ENCODE assay signal across 11 mouse cellular contexts in the genomic region with DNA sequence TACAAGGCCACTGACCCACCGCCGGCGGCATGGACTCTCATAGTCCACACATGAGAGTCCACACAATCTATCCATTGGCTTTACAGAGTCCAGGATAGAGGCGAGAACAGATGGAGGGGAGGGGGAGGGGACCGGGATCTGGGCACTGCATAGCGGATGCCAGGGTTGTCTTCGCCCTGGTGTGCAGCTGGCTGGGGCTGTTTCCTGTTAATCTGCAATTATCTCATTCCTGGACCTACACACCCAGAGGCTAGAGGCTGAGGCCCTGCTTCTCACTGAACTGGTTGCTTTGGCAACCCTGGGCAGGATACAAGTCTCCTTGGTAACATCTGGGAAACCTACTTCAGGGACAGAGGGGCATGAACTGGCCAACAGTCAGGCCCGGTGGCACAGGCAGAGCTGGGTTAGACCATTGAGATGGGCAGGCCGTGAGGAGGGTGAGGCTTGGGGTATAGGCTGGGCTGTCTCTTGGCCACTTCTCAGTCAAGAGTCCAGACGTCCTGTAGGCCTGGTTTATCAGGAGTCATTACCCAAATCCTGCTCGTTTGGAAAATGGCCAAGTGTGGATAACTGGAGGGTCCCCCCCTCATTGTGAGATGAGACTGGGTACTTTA. TPM values are rescaled to one million over a fixed set of nuclear protein-coding genes. Genes with fewer than 3 reads are reported as not detected.
DNase-seq lines count a peak whose midpoint lies in the region; ATAC-seq lines count a peak whose summit lies in the region.
"Had no signal": no experiment of that assay in that cellular context is flagged by ENCODE, and none has a peak within 500 bp of the region (broad histone marks: within the 10 kb centered on the region; RNA-seq: fewer than 3 reads in every experiment).

No protein-coding gene starts in this region.

- H3K27me3 ChIP-seq in heart, embryonic 12.5 days (replicated peaks), result 0 out of 2 replicates have a peak, but pooled peaks cover 6% of the 10 kb centered on the region
- H3K27me3 ChIP-seq in embryonic facial prominence, embryonic 14.5 days (replicated peaks; ENCODE audit: control insufficient read depth, insufficient read depth, low read length), result no peaks in the 10 kb centered on the region
- no peaks in the 10 kb centered on the region for H3K27me3 ChIP-seq in midbrain, embryonic 11.5 days (ENCODE audit: control insufficient read depth, insufficient read depth, low read length)

- H3K27ac ChIP-seq in heart, embryonic 12.5 days (ENCODE audit: poor library complexity, severe bottlenecking), result no peak overlapping the region
- no peak overlapping the region for H3K27ac ChIP-seq in embryonic facial prominence, embryonic 14.5 days (replicated peaks; ENCODE audit: low read depth, low read length)
- no peak overlapping the region for H3K27ac ChIP-seq in midbrain, embryonic 11.5 days (ENCODE audit: low read depth, low read length)

- H3K36me3 ChIP-seq in heart, embryonic 12.5 days, result no peaks in the 10 kb centered on the region
- no peaks in the 10 kb centered on the region for H3K36me3 ChIP-seq in embryonic facial prominence, embryonic 14.5 days (ENCODE audit: control insufficient read depth, insufficient read depth, low read length)
- H3K36me3 ChIP-seq in midbrain, embryonic 11.5 days (ENCODE audit: control insufficient read depth, insufficient read depth, low read length), result no peaks in the 10 kb centered on the region

- no peak overlapping the region for H3K4me3 ChIP-seq in heart, embryonic 12.5 days
- H3K4me3 ChIP-seq in embryonic facial prominence, embryonic 14.5 days (ENCODE audit: low read depth, low read length), result no peak overlapping the region
- H3K4me3 ChIP-seq in midbrain, embryonic 11.5 days (ENCODE audit: low read depth, low read length), result no peak overlapping the region
- H3K4me3 ChIP-seq: myocyte had no signal

- H3K9me3 ChIP-seq in heart, embryonic 12.5 days (replicated peaks), result no peaks in the 10 kb centered on the region
- no peaks in the 10 kb centered on the region for H3K9me3 ChIP-seq in embryonic facial prominence, embryonic 14.5 days (ENCODE audit: control insufficient read depth, low read length)
- H3K9me3 ChIP-seq in midbrain, embryonic 11.5 days (ENCODE audit: control insufficient read depth, low read length), result no peaks in the 10 kb centered on the region

- H3K4me2 ChIP-seq in heart, embryonic 12.5 days, result no peak overlapping the region
- H3K4me2 ChIP-seq in embryonic facial prominence, embryonic 14.5 days (ENCODE audit: low read depth, low read length), result no peak overlapping the region
- no peak overlapping the region for H3K4me2 ChIP-seq in midbrain, embryonic 11.5 days

- WGBS in heart, embryonic 12.5 days, result 65% methylated on average over 11 of the region's 11 CpGs
- WGBS in embryonic facial prominence, embryonic 14.5 days, result 63% methylated on average over 11 of the region's 11 CpGs
- 87% methylated on average over 11 of the region's 11 CpGs for WGBS in midbrain, embryonic 11.5 days

- H3K9ac ChIP-seq in heart, embryonic 12.5 days, result no peak overlapping the region
- no peak overlapping the region for H3K9ac ChIP-seq in embryonic facial prominence, embryonic 14.5 days (ENCODE audit: low read depth, low read length)
- H3K9ac ChIP-seq in midbrain, embryonic 11.5 days (ENCODE audit: low read length), result no peak overlapping the region

- no peak for DNase-seq in heart, adult 18-20 months
- peak; percentile 91 for DNase-seq in brain, adult 2 months (ENCODE audit: low read depth, low spot score)
- peak; percentile 66 for DNase-seq in embryonic facial prominence, embryonic 14.5 days (ENCODE audit: low spot score)
- no peak for DNase-seq in midbrain, embryonic 11.5 days (ENCODE audit: low spot score, missing footprints)
- DNase-seq in urinary bladder, adult 18-20 months (ENCODE audit: low spot score in 2 of 2), result no peak
- no peak for DNase-seq in urinary bladder, postnatal 25 days (ENCODE audit: low spot score)
- no peak for DNase-seq in ovary, postnatal 14 days (ENCODE audit: low spot score)
- DNase-seq: liver had no signal

- H3K4me1 ChIP-seq in heart, embryonic 12.5 days (replicated peaks), result peaks cover 8% of the 10 kb centered on the region
- H3K4me1 ChIP-seq in embryonic facial prominence, embryonic 14.5 days (ENCODE audit: control insufficient read depth, insufficient read depth, low read length), result peaks cover 9% of the 10 kb centered on the region; the same call in 1 of the 2 replicates
- no peaks in the 10 kb centered on the region for H3K4me1 ChIP-seq in midbrain, embryonic 11.5 days (ENCODE audit: control insufficient read depth, insufficient read depth, low read length)

- peak; percentile 57 for ATAC-seq in heart, embryonic 12.5 days (ENCODE audit: insufficient number of reproducible peaks, low FRiP score)
- ATAC-seq in embryonic facial prominence, embryonic 14.5 days (ENCODE audit: low read depth), result peak; percentile 71
- ATAC-seq in midbrain, embryonic 11.5 days (ENCODE audit: low FRiP score), result 0 out of 2 replicates have a peak, but pooled peaks have one; percentile 48

RNA-seq across cellular contexts. Expression of a gene that starts 10.0 kb away (rescaled TPM):
- polyA plus RNA-seq in heart, embryonic 12.5 days (2016; fragmentation: Nextera tagmentation; extraction: Ambion mirVana), result 2.3 and 2.8 TPM in 2 replicates
- 1 to 10 TPM; 1.9 TPM for total RNA-seq in heart, adult 18-20 months (2021)
- 7.1 and 8.2 TPM in 2 replicates for polyA plus RNA-seq in embryonic facial prominence, embryonic 14.5 days (2014; fragmentation: Nextera tagmentation; extraction: Ambion mirVana)
- polyA plus RNA-seq in midbrain, embryonic 11.5 days (2014; fragmentation: Nextera tagmentation; extraction: Ambion mirVana), result 2.9 and 4.0 TPM in 2 replicates

RNA-seq across cellular contexts. Expression of a gene that starts 31.1 kb away (rescaled TPM):
- polyA plus RNA-seq in heart, embryonic 12.5 days (2016; fragmentation: Nextera tagmentation; extraction: Ambion mirVana), result not detected in 2 replicates
- not detected for total RNA-seq in heart, adult 18-20 months (2021)
- polyA plus RNA-seq in embryonic facial prominence, embryonic 14.5 days (2014; fragmentation: Nextera tagmentation; extraction: Ambion mirVana), result not detected in 2 replicates
- polyA plus RNA-seq in midbrain, embryonic 11.5 days (2014; fragmentation: Nextera tagmentation; extraction: Ambion mirVana), result not detected in 2 replicates
- polyA plus RNA-seq: myocyte had no signal

RNA-seq across cellular contexts. Expression of a gene that starts 44.6 kb away (rescaled TPM):
- polyA plus RNA-seq in heart, embryonic 12.5 days (2016; fragmentation: Nextera tagmentation; extraction: Ambion mirVana), result not detected in 2 replicates
- not detected for total RNA-seq in heart, adult 18-20 months (2021)
- polyA plus RNA-seq in embryonic facial prominence, embryonic 14.5 days (2014; fragmentation: Nextera tagmentation; extraction: Ambion mirVana), result not detected in 2 replicates
- not detected in 2 replicates for polyA plus RNA-seq in midbrain, embryonic 11.5 days (2014; fragmentation: Nextera tagmentation; extraction: Ambion mirVana)
- polyA plus RNA-seq: myocyte; thymus, postnatal 0 days had no signal

RNA-seq across cellular contexts. Expression of a gene that starts 50.5 kb away (rescaled TPM):
- 5.8 and 6.1 TPM in 2 replicates for polyA plus RNA-seq in heart, embryonic 12.5 days (2016; fragmentation: Nextera tagmentation; extraction: Ambion mirVana)
- total RNA-seq in heart, adult 18-20 months (2021), result 1 to 10 TPM; 3.9 to 6.1 TPM
- polyA plus RNA-seq in embryonic facial prominence, embryonic 14.5 days (2014; fragmentation: Nextera tagmentation; extraction: Ambion mirVana), result 4.3 and 4.9 TPM in 2 replicates
- polyA plus RNA-seq in midbrain, embryonic 11.5 days (2014; fragmentation: Nextera tagmentation; extraction: Ambion mirVana), result 0.37 and 0.90 TPM in 2 replicates

Comparison
In these comparisons a context has a peak if more than half of its experiments do, and no peak if none do; other contexts are left out.
1. DNase-seq: peak in brain, adult 2 months (single experiment) and embryonic facial prominence, embryonic 14.5 days (single experiment); none in heart, adult 18-20 months (0 of 2), midbrain, embryonic 11.5 days (single experiment), urinary bladder, adult 18-20 months (0 of 2), urinary bladder, postnatal 25 days (single experiment) and ovary, postnatal 14 days (single experiment).
2. Peak in every context shown above with its lines, with median percentiles within 50 percentile points of each other: ATAC-seq.